Mouse (Mus musculus): ENCODE measurements around the gene Cds2.

- TF ChIP-seq CTCF (IDR thresholded peaks at IDR 0.05; ENCODE audit: low read depth) (no peak), EP300 (IDR thresholded peaks at IDR 0.05; ENCODE audit: low read depth) (no peak)
Observed at GRCm38 (mm10) chr2:132269217-132269616, 6.3 kb downstream of the Cds2 start.

Measured in heart, postnatal 0 days (tissue).